Mouse (Mus musculus): Measurements from ENCODE around the gene Btk. TPM values are rescaled to one million over a fixed set of nuclear protein-coding genes. Genes with fewer than 3 reads are reported as not detected.
A peak's percentile ranks its signal among the peaks of the same experiment; 100 is the strongest.
"Not testable (repeated sequence)": the region's sequence is repeated elsewhere in the genome, so short reads cannot be mapped to it uniquely, and the experiment has no call there.

Btk gene
- polyA plus RNA-seq, 1 experiment from 2014 or later, result 0.92 TPM

- DNase-seq (ENCODE audit: low spot score, missing footprints) (no peak), ATAC-seq (ENCODE audit: low FRiP score) (no peak)
- Histone ChIP-seq H3K27me3 (ENCODE audit: control insufficient read depth, insufficient read depth, low read length) (no peaks in the 10 kb centered on the region), H3K4me1 (ENCODE audit: control insufficient read depth, insufficient read depth, low read length) (no peaks in the 10 kb centered on the region), H3K4me2 (no peak overlapping the region), H3K4me3 (ENCODE audit: low read depth, low read length) (no peak overlapping the region), H3K27ac (ENCODE audit: low read depth, low read length) (no peak overlapping the region), H3K36me3 (ENCODE audit: control insufficient read depth, insufficient read depth, low read length) (no peaks in the 10 kb centered on the region), H3K9ac (ENCODE audit: low read length) (no peak overlapping the region), H3K9me3 (ENCODE audit: control insufficient read depth, low read length) (no peaks in the 10 kb centered on the region)
- WGBS, result 75% methylated on average over 4 of the region's 4 CpGs
Observed at GRCm38 (mm10) chrX:134553326-134553725, 30.0 kb downstream of the Btk start.

- no peak overlapping the region for H3K4me2 ChIP-seq
- no peaks in the 10 kb centered on the region for H3K4me1 ChIP-seq (ENCODE audit: control insufficient read depth, insufficient read depth, low read length)
- no peak overlapping the region for H3K4me3 ChIP-seq (ENCODE audit: low read depth, low read length)
- H3K9me3 ChIP-seq (ENCODE audit: control insufficient read depth, low read length), result no peaks in the 10 kb centered on the region
- no peak overlapping the region for H3K9ac ChIP-seq (ENCODE audit: low read length)
- no peaks in the 10 kb centered on the region for H3K36me3 ChIP-seq (ENCODE audit: control insufficient read depth, insufficient read depth, low read length)
- ATAC-seq (ENCODE audit: low FRiP score), result no peak
- no peak overlapping the region for H3K27ac ChIP-seq (ENCODE audit: low read depth, low read length)
- no peaks in the 10 kb centered on the region for H3K27me3 ChIP-seq (ENCODE audit: control insufficient read depth, insufficient read depth, low read length)
- 18% methylated on average over 5 of the region's 5 CpGs for WGBS
- DNase-seq (ENCODE audit: low spot score, missing footprints), result peak; percentile 94
Observed at GRCm38 (mm10) chrX:134550903-134551302, 32.5 kb downstream of the Btk start.

GRCm38 (mm10) chrX:134547330-134547729 is 36.0 kb downstream of the Btk start:
- Histone ChIP-seq H3K36me3 (ENCODE audit: control insufficient read depth, insufficient read depth, low read length) (no peaks in the 10 kb centered on the region), H3K9me3 (ENCODE audit: control insufficient read depth, low read length) (no peaks in the 10 kb centered on the region), H3K4me2 (no peak overlapping the region), H3K9ac (ENCODE audit: low read length) (no peak overlapping the region), H3K4me1 (ENCODE audit: control insufficient read depth, insufficient read depth, low read length) (no peaks in the 10 kb centered on the region), H3K27me3 (ENCODE audit: control insufficient read depth, insufficient read depth, low read length) (no peaks in the 10 kb centered on the region), H3K27ac (ENCODE audit: low read depth, low read length) (no peak overlapping the region), H3K4me3 (ENCODE audit: low read depth, low read length) (no peak overlapping the region)
- WGBS, result 84% methylated on average over 4 of the region's 4 CpGs
- no peak for ATAC-seq (ENCODE audit: low FRiP score)
- DNase-seq (ENCODE audit: low spot score, missing footprints), result no peak

- ATAC-seq (ENCODE audit: low FRiP score) (peak; percentile 18; the same call in 1 of the 2 replicates), DNase-seq (ENCODE audit: low spot score, missing footprints) (no peak)
- Histone ChIP-seq H3K4me1 (ENCODE audit: control insufficient read depth, insufficient read depth, low read length) (no peaks in the 10 kb centered on the region), H3K27me3 (ENCODE audit: control insufficient read depth, insufficient read depth, low read length) (no peaks in the 10 kb centered on the region), H3K27ac (ENCODE audit: low read depth, low read length) (peak overlapping the region; percentile 51; the same call in 1 of the 2 replicates), H3K36me3 (ENCODE audit: control insufficient read depth, insufficient read depth, low read length) (no peaks in the 10 kb centered on the region), H3K4me2 (peak overlapping the region; percentile 30), H3K4me3 (ENCODE audit: low read depth, low read length) (peak overlapping the region; percentile 51), H3K9me3 (ENCODE audit: control insufficient read depth, low read length) (no peaks in the 10 kb centered on the region), H3K9ac (ENCODE audit: low read length) (peak overlapping the region; percentile 67)
- 16% methylated on average over 5 of the region's 6 CpGs for WGBS
Observed at GRCm38 (mm10) chrX:134541955-134542308, 41.4 kb downstream of the Btk start.

DNA sequence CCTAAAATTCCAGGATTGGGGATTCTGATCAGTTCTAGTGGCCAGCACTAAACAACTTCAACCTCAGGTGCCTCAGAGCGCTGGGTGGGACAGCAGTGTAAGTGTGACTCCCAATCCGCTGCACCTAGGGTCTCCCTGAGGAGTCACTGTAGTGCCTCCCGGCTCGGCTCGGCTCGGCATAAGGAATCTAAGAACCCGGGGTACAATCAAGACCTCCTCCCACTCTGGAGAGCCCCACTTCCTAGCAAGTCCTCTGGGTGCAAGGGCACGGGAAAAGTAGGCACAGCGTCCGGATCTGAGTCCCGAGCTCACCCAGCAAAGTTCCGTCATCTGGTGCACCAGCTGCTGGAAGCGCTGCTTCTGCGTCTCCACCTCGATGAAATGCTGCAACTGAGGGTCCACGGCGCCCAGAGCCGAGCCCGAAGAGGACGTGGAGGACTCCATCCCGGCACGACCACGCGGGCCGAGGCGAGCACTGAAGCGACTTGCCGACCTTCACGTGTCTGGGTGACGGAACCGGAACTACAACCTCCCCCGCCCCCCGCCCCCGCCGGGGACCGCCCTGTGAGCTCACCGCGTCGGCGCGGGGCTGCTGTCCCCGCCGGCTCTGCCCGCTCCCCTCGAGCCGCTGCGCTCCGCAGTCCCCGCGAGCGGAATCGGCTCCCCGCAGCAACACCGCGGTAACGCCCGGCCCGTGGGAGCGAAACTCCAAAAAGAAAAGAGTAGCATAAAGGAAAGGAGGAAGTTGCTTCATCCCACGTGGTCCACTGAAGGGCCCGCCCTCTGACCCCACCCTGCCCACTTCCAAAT is 42.0 kb downstream of the Btk start, which contains the start of gene Timm8a1:
TSS of gene Timm8a1 (minus strand) at position 721 of the 810 bp plus-strand sequence.
- ATAC-seq (ENCODE audit: low FRiP score) (peak; percentile 94), DNase-seq (ENCODE audit: low spot score, missing footprints) (peak; percentile 93)
- Histone ChIP-seq H3K27me3 (ENCODE audit: control insufficient read depth, insufficient read depth, low read length) (no peaks in the 10 kb centered on the region), H3K4me3 (ENCODE audit: low read depth, low read length) (peak within 1 kb of the TSS; percentile 51), H3K4me2 (peak within 1 kb of the TSS; percentile 53), H3K36me3 (ENCODE audit: control insufficient read depth, insufficient read depth, low read length) (no peaks in the 10 kb centered on the region), H3K9me3 (ENCODE audit: control insufficient read depth, low read length) (no peaks in the 10 kb centered on the region), H3K27ac (ENCODE audit: low read depth, low read length) (peak within 1 kb of the TSS; percentile 51; the same call in 1 of the 2 replicates), H3K9ac (ENCODE audit: low read length) (peak within 1 kb of the TSS; percentile 67), H3K4me1 (ENCODE audit: control insufficient read depth, insufficient read depth, low read length) (no peaks in the 10 kb centered on the region)
- 16% methylated on average over 49 of the region's 61 CpGs for WGBS

GRCm38 (mm10) chrX:134540414-134541135 is 42.8 kb downstream of the Btk start:
- Histone ChIP-seq H3K27me3 (ENCODE audit: control insufficient read depth, insufficient read depth, low read length) (no peaks in the 10 kb centered on the region), H3K9me3 (ENCODE audit: control insufficient read depth, low read length) (no peaks in the 10 kb centered on the region), H3K36me3 (ENCODE audit: control insufficient read depth, insufficient read depth, low read length) (no peaks in the 10 kb centered on the region), H3K4me3 (ENCODE audit: low read depth, low read length) (peak overlapping the region; percentile 51), H3K4me1 (ENCODE audit: control insufficient read depth, insufficient read depth, low read length) (no peaks in the 10 kb centered on the region), H3K27ac (ENCODE audit: low read depth, low read length) (no peak overlapping the region), H3K4me2 (peak overlapping the region; percentile 53), H3K9ac (ENCODE audit: low read length) (peak overlapping the region; percentile 67)
- ATAC-seq (ENCODE audit: low FRiP score) (0 out of 2 replicates have a peak, but pooled peaks have one; percentile 10), DNase-seq (ENCODE audit: low spot score, missing footprints) (peak; percentile 86)
- WGBS, result 20% methylated on average over 12 of the region's 12 CpGs

DNA sequence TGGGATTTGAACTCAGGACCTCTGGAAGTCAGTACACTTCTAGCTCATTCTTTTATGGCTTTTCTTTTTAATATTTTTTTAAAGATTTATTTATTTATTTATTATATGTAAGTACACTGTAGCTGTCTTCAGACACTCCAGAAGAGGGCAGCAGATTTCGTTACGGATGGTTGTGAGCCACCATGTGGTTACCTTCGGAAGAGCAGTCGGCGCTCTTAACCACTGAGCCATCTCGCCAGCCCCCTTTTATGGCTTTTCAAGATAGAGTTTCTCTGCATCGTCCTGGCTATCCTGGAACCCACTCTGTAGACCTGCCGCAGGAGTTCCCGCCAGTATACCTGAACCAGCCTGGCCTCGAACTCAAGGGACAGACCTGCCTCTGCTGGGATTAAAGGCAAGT is 43.6 kb downstream of the Btk start:
- not testable (repeated sequence) for H3K4me1 ChIP-seq (ENCODE audit: control insufficient read depth, insufficient read depth, low read length); H3K4me2 ChIP-seq; H3K9ac ChIP-seq (ENCODE audit: low read length); DNase-seq (ENCODE audit: low spot score, missing footprints); H3K9me3 ChIP-seq (ENCODE audit: control insufficient read depth, low read length); ATAC-seq (ENCODE audit: low FRiP score); H3K27ac ChIP-seq (ENCODE audit: low read depth, low read length); H3K36me3 ChIP-seq (ENCODE audit: control insufficient read depth, insufficient read depth, low read length); H3K27me3 ChIP-seq (ENCODE audit: control insufficient read depth, insufficient read depth, low read length); H3K4me3 ChIP-seq (ENCODE audit: low read depth, low read length)
- WGBS, result 91% methylated on average over 10 of the region's 10 CpGs

GRCm38 (mm10) chrX:134533346-134533745 is 50.0 kb downstream of the Btk start:
- H3K27ac ChIP-seq (ENCODE audit: low read depth, low read length), result no peak overlapping the region
- DNase-seq (ENCODE audit: low spot score, missing footprints), result no peak
- H3K27me3 ChIP-seq (ENCODE audit: control insufficient read depth, insufficient read depth, low read length), result no peaks in the 10 kb centered on the region
- H3K9ac ChIP-seq (ENCODE audit: low read length), result no peak overlapping the region
- ATAC-seq (ENCODE audit: low FRiP score), result no peak
- H3K36me3 ChIP-seq (ENCODE audit: control insufficient read depth, insufficient read depth, low read length), result no peaks in the 10 kb centered on the region
- WGBS, result 75% methylated on average over 2 of the region's 2 CpGs
- no peaks in the 10 kb centered on the region for H3K4me1 ChIP-seq (ENCODE audit: control insufficient read depth, insufficient read depth, low read length)
- H3K4me3 ChIP-seq (ENCODE audit: low read depth, low read length), result no peak overlapping the region
- no peak overlapping the region for H3K4me2 ChIP-seq
- H3K9me3 ChIP-seq (ENCODE audit: control insufficient read depth, low read length), result no peaks in the 10 kb centered on the region

- no peaks in the 10 kb centered on the region for H3K4me1 ChIP-seq (ENCODE audit: control insufficient read depth, insufficient read depth, low read length)
- DNase-seq (ENCODE audit: low spot score, missing footprints), result no peak
- H3K36me3 ChIP-seq (ENCODE audit: control insufficient read depth, insufficient read depth, low read length), result no peaks in the 10 kb centered on the region
- no peak overlapping the region for H3K4me2 ChIP-seq
- H3K9ac ChIP-seq (ENCODE audit: low read length), result no peak overlapping the region
- 79% methylated on average over 4 of the region's 4 CpGs for WGBS
- no peak for ATAC-seq (ENCODE audit: low FRiP score)
- no peak overlapping the region for H3K27ac ChIP-seq (ENCODE audit: low read depth, low read length)
- H3K9me3 ChIP-seq (ENCODE audit: control insufficient read depth, low read length), result no peaks in the 10 kb centered on the region
- no peak overlapping the region for H3K4me3 ChIP-seq (ENCODE audit: low read depth, low read length)
- no peaks in the 10 kb centered on the region for H3K27me3 ChIP-seq (ENCODE audit: control insufficient read depth, insufficient read depth, low read length)
Observed at GRCm38 (mm10) chrX:134525260-134525659, 58.1 kb downstream of the Btk start.

Data from midbrain, embryonic 11.5 days (tissue).